Comparison of ENCODE assay signal across 8 mouse cellular contexts in the genomic region with DNA sequence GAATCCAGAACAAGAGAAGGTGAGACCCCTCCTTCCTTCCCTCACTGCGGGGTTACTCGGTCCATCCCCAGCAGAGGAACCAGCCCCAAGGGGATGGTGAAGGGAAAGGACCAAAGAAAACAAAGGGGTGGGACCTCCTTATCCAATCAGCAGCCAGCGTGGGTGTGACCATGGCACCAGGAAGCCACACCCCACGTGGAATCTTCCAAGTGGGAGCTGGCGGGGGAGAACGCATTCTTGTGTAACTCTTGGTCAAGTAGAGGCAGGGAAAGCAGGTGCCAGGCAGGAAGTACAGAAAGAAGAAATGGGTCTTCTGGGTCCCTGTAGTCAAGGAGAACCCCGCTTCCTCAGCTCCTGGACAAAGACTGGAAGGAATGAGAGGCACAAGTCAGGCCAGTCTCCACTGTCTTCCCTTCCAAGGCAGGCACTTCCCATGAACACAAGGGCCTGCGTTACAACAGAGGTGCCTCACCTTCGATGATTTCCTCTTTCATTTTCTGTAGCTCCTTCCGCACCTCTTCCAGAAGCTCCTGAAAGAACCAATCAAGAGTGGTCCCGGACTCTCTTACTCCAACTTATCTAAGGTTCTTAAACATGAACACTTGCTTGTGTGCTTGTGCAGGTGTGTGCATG. TPM values are rescaled to one million over a fixed set of nuclear protein-coding genes. Genes with fewer than 3 reads are reported as not detected.
DNase-seq lines count a peak whose midpoint lies in the region; ATAC-seq lines count a peak whose summit lies in the region.
"Had no signal": no experiment of that assay in that cellular context is flagged by ENCODE, and none has a peak within 500 bp of the region (broad histone marks: within the 10 kb centered on the region; RNA-seq: fewer than 3 reads in every experiment).

No protein-coding gene starts in this region.

- 0 out of 2 replicates have a peak, but pooled peaks cover 8% of the 10 kb centered on the region for H3K4me1 ChIP-seq in intestine, embryonic 15.5 days (replicated peaks)
- no peaks in the 10 kb centered on the region for H3K4me1 ChIP-seq in limb, embryonic 13.5 days
- no peaks in the 10 kb centered on the region for H3K4me1 ChIP-seq in midbrain, embryonic 13.5 days (replicated peaks)

- peaks cover 48% of the 10 kb centered on the region for H3K36me3 ChIP-seq in intestine, embryonic 15.5 days
- H3K36me3 ChIP-seq in limb, embryonic 13.5 days = peaks cover 80% of the 10 kb centered on the region
- H3K36me3 ChIP-seq in midbrain, embryonic 13.5 days = peaks cover 74% of the 10 kb centered on the region

- H3K4me3 ChIP-seq in intestine, embryonic 15.5 days (replicated peaks) = no peak overlapping the region
- H3K4me3 ChIP-seq in limb, embryonic 13.5 days = no peak overlapping the region
- H3K4me3 ChIP-seq in midbrain, embryonic 13.5 days (replicated peaks) = no peak overlapping the region

- 40% methylated on average over 11 of the region's 11 CpGs for WGBS in intestine, embryonic 15.5 days
- 40% methylated on average over 11 of the region's 11 CpGs for WGBS in limb, embryonic 13.5 days
- 34% methylated on average over 11 of the region's 11 CpGs for WGBS in midbrain, embryonic 13.5 days

- no peak overlapping the region for H3K27ac ChIP-seq in intestine, embryonic 15.5 days
- no peak overlapping the region for H3K27ac ChIP-seq in limb, embryonic 13.5 days
- no peak overlapping the region for H3K27ac ChIP-seq in midbrain, embryonic 13.5 days

- H3K4me2 ChIP-seq in intestine, embryonic 15.5 days (replicated peaks) = no peak overlapping the region
- H3K4me2 ChIP-seq in limb, embryonic 13.5 days (replicated peaks) = no peak overlapping the region
- no peak overlapping the region for H3K4me2 ChIP-seq in midbrain, embryonic 13.5 days (replicated peaks)

- no peaks in the 10 kb centered on the region for H3K9me3 ChIP-seq in intestine, embryonic 15.5 days
- no peaks in the 10 kb centered on the region for H3K9me3 ChIP-seq in limb, embryonic 13.5 days
- H3K9me3 ChIP-seq in midbrain, embryonic 13.5 days = no peaks in the 10 kb centered on the region

- H3K27me3 ChIP-seq in intestine, embryonic 15.5 days (replicated peaks) = no peaks in the 10 kb centered on the region
- H3K27me3 ChIP-seq in limb, embryonic 13.5 days = no peaks in the 10 kb centered on the region
- no peaks in the 10 kb centered on the region for H3K27me3 ChIP-seq in midbrain, embryonic 13.5 days

- DNase-seq in Muller cell, postnatal 12 days (ENCODE audit: inconsistent ontology term) = peak; percentile 77
- peak; percentile 84 to 87 for DNase-seq in spleen, postnatal 4 days (ENCODE audit: low spot score in 2 of 2)

- H3K9ac ChIP-seq in intestine, embryonic 15.5 days = no peak overlapping the region
- no peak overlapping the region for H3K9ac ChIP-seq in limb, embryonic 13.5 days
- H3K9ac ChIP-seq in midbrain, embryonic 13.5 days (replicated peaks) = no peak overlapping the region

- peak; percentile 95 for ATAC-seq in common myeloid progenitor, adult 5-6 weeks (replicated peaks; ENCODE audit: low read depth, poor library complexity, severe bottlenecking)
- ATAC-seq in granulocyte monocyte progenitor cell, adult 5-6 weeks (replicated peaks; ENCODE audit: poor library complexity, severe bottlenecking) = peak; percentile 96
- peak; percentile 85 for ATAC-seq in intestine, embryonic 15.5 days
- ATAC-seq in limb, embryonic 13.5 days (ENCODE audit: low FRiP score, low read depth) = peak; percentile 75; the same call in 1 of the 2 replicates
- ATAC-seq in midbrain, embryonic 13.5 days = peak; percentile 71

RNA-seq across cellular contexts. Expression of gene Vasp, which starts 14.1 kb away (rescaled TPM):
- total RNA-seq in common myeloid progenitor, adult 5-6 weeks (2017) = 47.6 and 61.7 TPM in 2 replicates
- 60.7 and 70.5 TPM in 2 replicates for total RNA-seq in granulocyte monocyte progenitor cell, adult 5-6 weeks (2014; fragmentation: Nextera tagmentation)
- total RNA-seq in granulocyte monocyte progenitor cell, adult 5-6 weeks (2017) = 52.8 and 63.3 TPM in 2 replicates
- polyA plus RNA-seq in intestine, embryonic 15.5 days (2015; fragmentation: Nextera tagmentation; extraction: Ambion mirVana) = 109 and 114 TPM in 2 replicates
- polyA plus RNA-seq in limb, embryonic 13.5 days (2015; fragmentation: Nextera tagmentation; extraction: Ambion mirVana) = 68.9 and 69.0 TPM in 2 replicates
- 28.6 and 38.0 TPM in 2 replicates for polyA plus RNA-seq in midbrain, embryonic 13.5 days (2015; fragmentation: Nextera tagmentation; extraction: Ambion mirVana)

RNA-seq across cellular contexts. Expression of gene Ppm1n, which starts 22.4 kb away (rescaled TPM):
- not detected in 2 replicates for total RNA-seq in common myeloid progenitor, adult 5-6 weeks (2017)
- total RNA-seq in granulocyte monocyte progenitor cell, adult 5-6 weeks (2014; fragmentation: Nextera tagmentation) = not detected in 2 replicates
- total RNA-seq in granulocyte monocyte progenitor cell, adult 5-6 weeks (2017) = not detected in 2 replicates
- polyA plus RNA-seq in intestine, embryonic 15.5 days (2015; fragmentation: Nextera tagmentation; extraction: Ambion mirVana) = 0.14 and 0.34 TPM in 2 replicates
- not detected in 2 replicates for polyA plus RNA-seq in limb, embryonic 13.5 days (2015; fragmentation: Nextera tagmentation; extraction: Ambion mirVana)
- 0.34 and 0.88 TPM in 2 replicates for polyA plus RNA-seq in midbrain, embryonic 13.5 days (2015; fragmentation: Nextera tagmentation; extraction: Ambion mirVana)
- total RNA-seq: gastrocnemius, postnatal 4 days had no signal

RNA-seq across cellular contexts. Expression of gene Rtn2, which starts 24.9 kb away (rescaled TPM):
- 0.14 TPM in 1 of 2 replicates, not detected in the other for total RNA-seq in common myeloid progenitor, adult 5-6 weeks (2017)
- not detected in 2 replicates for total RNA-seq in granulocyte monocyte progenitor cell, adult 5-6 weeks (2014; fragmentation: Nextera tagmentation)
- not detected in 2 replicates for total RNA-seq in granulocyte monocyte progenitor cell, adult 5-6 weeks (2017)
- polyA plus RNA-seq in intestine, embryonic 15.5 days (2015; fragmentation: Nextera tagmentation; extraction: Ambion mirVana) = 11.3 and 12.5 TPM in 2 replicates
- polyA plus RNA-seq in limb, embryonic 13.5 days (2015; fragmentation: Nextera tagmentation; extraction: Ambion mirVana) = 20.2 and 20.9 TPM in 2 replicates
- 97.4 and 102 TPM in 2 replicates for polyA plus RNA-seq in midbrain, embryonic 13.5 days (2015; fragmentation: Nextera tagmentation; extraction: Ambion mirVana)

RNA-seq across cellular contexts. Expression of gene Opa3, which starts 29.4 kb away (rescaled TPM):
- total RNA-seq in common myeloid progenitor, adult 5-6 weeks (2017) = 22.4 and 24.0 TPM in 2 replicates
- 20.7 and 35.1 TPM in 2 replicates for total RNA-seq in granulocyte monocyte progenitor cell, adult 5-6 weeks (2014; fragmentation: Nextera tagmentation)
- total RNA-seq in granulocyte monocyte progenitor cell, adult 5-6 weeks (2017) = 14.6 and 18.3 TPM in 2 replicates
- polyA plus RNA-seq in intestine, embryonic 15.5 days (2015; fragmentation: Nextera tagmentation; extraction: Ambion mirVana) = 36.8 and 39.4 TPM in 2 replicates
- 35.2 and 35.7 TPM in 2 replicates for polyA plus RNA-seq in limb, embryonic 13.5 days (2015; fragmentation: Nextera tagmentation; extraction: Ambion mirVana)
- polyA plus RNA-seq in midbrain, embryonic 13.5 days (2015; fragmentation: Nextera tagmentation; extraction: Ambion mirVana) = 39.4 and 40.5 TPM in 2 replicates

RNA-seq across cellular contexts. Expression of gene Gpr4, which starts 45.2 kb away (rescaled TPM):
- total RNA-seq in common myeloid progenitor, adult 5-6 weeks (2017) = not detected in 2 replicates
- total RNA-seq in granulocyte monocyte progenitor cell, adult 5-6 weeks (2014; fragmentation: Nextera tagmentation) = not detected in 2 replicates
- total RNA-seq in granulocyte monocyte progenitor cell, adult 5-6 weeks (2017) = not detected in 2 replicates
- 1.4 and 1.5 TPM in 2 replicates for polyA plus RNA-seq in intestine, embryonic 15.5 days (2015; fragmentation: Nextera tagmentation; extraction: Ambion mirVana)
- 4.6 and 6.2 TPM in 2 replicates for polyA plus RNA-seq in limb, embryonic 13.5 days (2015; fragmentation: Nextera tagmentation; extraction: Ambion mirVana)
- 1.8 and 1.9 TPM in 2 replicates for polyA plus RNA-seq in midbrain, embryonic 13.5 days (2015; fragmentation: Nextera tagmentation; extraction: Ambion mirVana)
